In genomic region chr2:113216746-113217461, GRCm38 (mm10) we compare ENCODE assay signal across 9 mouse cellular contexts. TPM values are rescaled to one million over a fixed set of nuclear protein-coding genes. Genes with fewer than 3 reads are reported as not detected.
DNase-seq lines count a peak whose midpoint lies in the region; ATAC-seq and TF ChIP-seq lines count a peak whose summit lies in the region.
"Had no signal": no experiment of that assay in that cellular context is flagged by ENCODE, and none has a peak within 500 bp of the region (broad histone marks: within the 10 kb centered on the region; RNA-seq: fewer than 3 reads in every experiment).

TSS of gene Ryr3 (minus strand) at chr2:113217096.

- peaks cover 29% of the 10 kb centered on the region for H3K27me3 ChIP-seq in hindbrain, embryonic 13.5 days
- H3K27me3 ChIP-seq in limb, embryonic 12.5 days: peaks cover 58% of the 10 kb centered on the region
- H3K27me3 ChIP-seq in neural tube, embryonic 13.5 days: peaks cover 45% of the 10 kb centered on the region

- no peak for TF ChIP-seq POLR2A in embryonic fibroblast, embryonic 13.5 days (IDR thresholded peaks at IDR 0.05; ENCODE audit: low read depth, low read length)

- intact Hi-C loops in gastrocnemius, adult 2 months (cut with DNase I): no loop called here

- peak within 1 kb of the TSS; percentile 79 for H3K9ac ChIP-seq in hindbrain, embryonic 13.5 days
- H3K9ac ChIP-seq in limb, embryonic 12.5 days (replicated peaks): peak within 1 kb of the TSS; percentile 50; the same call in 1 of the 2 replicates
- H3K9ac ChIP-seq in neural tube, embryonic 13.5 days: peak within 1 kb of the TSS; percentile 76

- H3K9me3 ChIP-seq in hindbrain, embryonic 13.5 days: no peaks in the 10 kb centered on the region
- H3K9me3 ChIP-seq in limb, embryonic 12.5 days: no peaks in the 10 kb centered on the region
- H3K9me3 ChIP-seq in neural tube, embryonic 13.5 days: no peaks in the 10 kb centered on the region

- H3K4me2 ChIP-seq in hindbrain, embryonic 13.5 days: peak within 1 kb of the TSS; percentile 85
- peak within 1 kb of the TSS; percentile 90 for H3K4me2 ChIP-seq in limb, embryonic 12.5 days
- peak within 1 kb of the TSS; percentile 86 for H3K4me2 ChIP-seq in neural tube, embryonic 13.5 days

- H3K4me1 ChIP-seq in embryonic fibroblast, embryonic 13.5 days (ENCODE audit: control insufficient read depth, insufficient read depth, low read length): no peaks in the 10 kb centered on the region
- H3K4me1 ChIP-seq in hindbrain, embryonic 13.5 days (replicated peaks): peaks cover 12% of the 10 kb centered on the region
- H3K4me1 ChIP-seq in limb, embryonic 12.5 days (replicated peaks): no peaks in the 10 kb centered on the region
- peaks cover 11% of the 10 kb centered on the region for H3K4me1 ChIP-seq in neural tube, embryonic 13.5 days (replicated peaks)

- TF ChIP-seq CTCF in gastrocnemius, adult 2 months (IDR thresholded peaks at IDR 0.05): peak; percentile 21; the same call in 1 of the 2 replicates
- no peak for TF ChIP-seq CTCF in embryonic fibroblast, embryonic 13.5 days (IDR thresholded peaks at IDR 0.05; ENCODE audit: borderline replicate concordance, insufficient read depth, low read length)

- no peak within 1 kb of the TSS for H3K27ac ChIP-seq in gastrocnemius, adult 2 months
- H3K27ac ChIP-seq in embryonic fibroblast, embryonic 13.5 days (ENCODE audit: insufficient read depth, low read length): no peak within 1 kb of the TSS
- H3K27ac ChIP-seq in hindbrain, embryonic 13.5 days: peak within 1 kb of the TSS; percentile 90
- no peak within 1 kb of the TSS for H3K27ac ChIP-seq in limb, embryonic 12.5 days
- peak within 1 kb of the TSS; percentile 84 for H3K27ac ChIP-seq in neural tube, embryonic 13.5 days (replicated peaks)

- ATAC-seq in hindbrain, embryonic 13.5 days (ENCODE audit: low FRiP score): peak; percentile 98
- peak; percentile 91 for ATAC-seq in limb, embryonic 12.5 days (ENCODE audit: insufficient number of reproducible peaks, insufficient read depth, low FRiP score, low TSS enrichment, low read depth)
- peak; percentile 98 for ATAC-seq in neural tube, embryonic 13.5 days (ENCODE audit: low read depth)
- no peak for ATAC-seq in granulocyte monocyte progenitor cell, adult 5-6 weeks (replicated peaks; ENCODE audit: poor library complexity, severe bottlenecking)

- WGBS in hindbrain, embryonic 13.5 days: under 1% methylated on average over 34 of the region's 72 CpGs
- WGBS in limb, embryonic 12.5 days: under 1% methylated on average over 57 of the region's 72 CpGs
- 1% methylated on average over 57 of the region's 72 CpGs for WGBS in neural tube, embryonic 13.5 days

- H3K4me3 ChIP-seq in gastrocnemius, adult 2 months: peak within 1 kb of the TSS; percentile 69
- peak within 1 kb of the TSS; percentile 17 for H3K4me3 ChIP-seq in embryonic fibroblast, embryonic 13.5 days (ENCODE audit: insufficient read depth, low read length)
- H3K4me3 ChIP-seq in hindbrain, embryonic 13.5 days: peak within 1 kb of the TSS; percentile 65
- H3K4me3 ChIP-seq in limb, embryonic 12.5 days (replicated peaks): peak within 1 kb of the TSS; percentile 55
- H3K4me3 ChIP-seq in neural tube, embryonic 13.5 days: peak within 1 kb of the TSS; percentile 62

- peak; percentile 48 for DNase-seq in gastrocnemius, adult 2 months
- DNase-seq in gastrocnemius, adult 18-20 months (ENCODE audit: low spot score): no peak
- DNase-seq in adrenal gland, postnatal 25 days: peak; percentile 10

- no peaks in the 10 kb centered on the region for H3K36me3 ChIP-seq in hindbrain, embryonic 13.5 days
- no peaks in the 10 kb centered on the region for H3K36me3 ChIP-seq in limb, embryonic 12.5 days
- no peaks in the 10 kb centered on the region for H3K36me3 ChIP-seq in neural tube, embryonic 13.5 days

RNA-seq across cellular contexts. Expression of gene Ryr3, which starts in this region (rescaled TPM):
- 1 to 10 TPM in 1 of 2 experiments, under 1 TPM in 1; 0.08 to 2.1 TPM for total RNA-seq in gastrocnemius, adult 2 months (2021)
- total RNA-seq in gastrocnemius, adult 18-20 months (2021): under 1 TPM; 0.16 to 0.28 TPM
- total RNA-seq in adrenal gland, postnatal 25 days (2021): 0.67 and 1.1 TPM in 2 replicates
- polyA plus RNA-seq in embryonic fibroblast, embryonic 13.5 days (2011; ENCODE audit: insufficient read length, low read depth, missing spikeins): 0.47 and 0.76 TPM in 2 replicates
- polyA plus RNA-seq in hindbrain, embryonic 13.5 days (2015; fragmentation: Nextera tagmentation; extraction: Ambion mirVana): 3.3 and 3.9 TPM in 2 replicates
- polyA plus RNA-seq in limb, embryonic 12.5 days (2016; fragmentation: Nextera tagmentation; extraction: Ambion mirVana): 0.10 and 0.41 TPM in 2 replicates
- 2.8 and 3.1 TPM in 2 replicates for polyA plus RNA-seq in neural tube, embryonic 13.5 days (2015; fragmentation: Nextera tagmentation; extraction: Ambion mirVana)
- total RNA-seq in granulocyte monocyte progenitor cell, adult 5-6 weeks (2014; fragmentation: Nextera tagmentation): not detected in 2 replicates
- total RNA-seq in granulocyte monocyte progenitor cell, adult 5-6 weeks (2017): not detected in 2 replicates
- total RNA-seq: hematopoietic stem cell, adult 5-6 weeks had no signal

Comparison
In these comparisons a context has a peak if more than half of its experiments do, and no peak if none do; other contexts are left out.
1. Peak in ATAC-seq, H3K4me3 ChIP-seq, H3K9ac ChIP-seq and H3K4me2 ChIP-seq in limb, embryonic 12.5 days; RNA of the gene not detected or under 1 TPM.
2. H3K27ac ChIP-seq: peak in hindbrain, embryonic 13.5 days (single experiment) and neural tube, embryonic 13.5 days (single experiment); none in gastrocnemius, adult 2 months (single experiment), embryonic fibroblast, embryonic 13.5 days (single experiment) and limb, embryonic 12.5 days (single experiment).
3. H3K4me3 ChIP-seq: peak in every context shown above with its lines; median percentile 69 in gastrocnemius, adult 2 months; 65 in hindbrain, embryonic 13.5 days; 62 in neural tube, embryonic 13.5 days; 55 in limb, embryonic 12.5 days; 17 in embryonic fibroblast, embryonic 13.5 days.
4. Peak in every context shown above with its lines, with median percentiles within 50 percentile points of each other: H3K4me2 ChIP-seq and H3K9ac ChIP-seq.